Mouse (Mus musculus) monocyte, adult 2 months (primary cell): ENCODE measurements around the gene Obox5.
"Not testable (repeated sequence)": the region's sequence is repeated elsewhere in the genome, so short reads cannot be mapped to it uniquely, and the experiment has no call there.

Experiments used
- DNase-seq, 2 experiments: peaks; one replicate each; pipeline ENCODE4 v3.0.0; 2022; ENCODE audit warnings: low spot score in 2 of 2, low read depth in 1 of 2

Obox5 gene

DNA sequence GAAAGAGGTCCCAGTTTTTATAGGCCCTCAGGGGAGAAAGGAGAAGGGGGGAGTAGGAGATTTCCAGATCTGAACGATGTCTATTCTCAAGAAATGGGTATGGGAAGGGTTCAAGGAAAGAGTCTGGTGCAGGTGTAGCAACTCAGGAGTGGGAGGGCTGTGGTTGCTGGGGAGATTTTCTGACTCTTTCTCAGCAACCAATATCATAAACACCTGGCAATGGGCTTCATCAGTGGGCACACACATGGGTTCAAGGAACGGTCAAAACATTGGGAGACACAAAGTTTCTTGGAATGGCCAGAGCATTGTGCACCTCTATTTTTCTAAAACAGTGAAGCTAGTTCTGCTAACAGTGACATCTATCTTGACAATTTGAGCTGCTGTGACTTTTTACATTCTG is at the start of gene Obox5:
TSS of gene Obox5 (plus strand) at position 301 of the 400 bp plus-strand sequence.
- DNase-seq, result not testable (repeated sequence)

DNA sequence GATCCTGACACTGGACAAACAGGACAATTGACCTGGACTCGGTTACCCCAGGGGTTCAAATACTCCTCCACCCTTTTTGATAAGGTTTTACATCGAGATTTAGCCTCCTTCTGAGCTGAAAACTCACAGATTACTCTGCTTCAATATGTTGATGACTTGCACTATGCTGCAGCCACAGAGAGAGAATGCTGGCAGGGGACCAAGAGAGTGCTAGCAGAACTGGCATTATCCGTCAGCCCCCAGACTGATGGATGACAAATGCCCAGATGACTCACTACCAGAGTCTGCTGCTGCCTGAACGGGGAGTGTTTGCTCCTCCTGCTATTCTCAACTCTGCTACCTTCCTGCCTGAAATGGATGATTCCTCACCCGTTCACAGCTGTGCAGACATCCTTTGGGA is 635 bp upstream of the Obox5 start:
- not testable (repeated sequence) for DNase-seq
